Mouse (Mus musculus) ES-Bruce4 (cell line): ENCODE measurements around the gene Hoxc13.

Source experiments
- CTCF ChIP-seq: IDR thresholded peaks from one replicate; pipeline ENCODE4 v1.8.1; 2011; ENCODE audit warnings: low read depth, low read length
- POLR2A ChIP-seq: IDR thresholded peaks from one replicate; pipeline ENCODE4 v1.8.1; 2011; ENCODE audit warnings: low read length; ENCODE audit not compliant: insufficient read depth

GRCm38 (mm10) chr15:102910496-102911095 lies 10.3 kb upstream of the Hoxc13 start:
- TF ChIP-seq POLR2A: no peak
- no peak for TF ChIP-seq CTCF
